Mouse (Mus musculus) lung, postnatal 0 days (tissue): Measurements from ENCODE around the gene Pde4d.

Experiments used
- CTCF ChIP-seq: IDR thresholded peaks from 2 replicates; pipeline ENCODE4 v1.5.1; 2016; ENCODE audit warnings: antibody characterized with exemption, mild to moderate bottlenecking
- EP300 ChIP-seq: IDR thresholded peaks from 2 replicates; pipeline ENCODE4 v1.6.1; 2016; ENCODE audit warnings: antibody characterized with exemption, mild to moderate bottlenecking, control low read depth

GRCm38 (mm10) chr13:109191176-109191575, 741.4 kb downstream of the Pde4d start:
- TF ChIP-seq CTCF (no peak), EP300 (no peak)
